Mouse (Mus musculus) forebrain, embryonic 16.5 days (tissue): ENCODE measurements at regions not wholly inside any gene's neighbourhood (a gene's known extent, or its start where the extent isn't known, plus 50 kb on each side); places are given as distances from the start of the nearest gene placed in this dataset.

Experiments used
- ATAC-seq: fragments of 200-750 bp; cut with Nextera tagmentation; 2 replicates; pipeline ENCODE4 v1.8.0; 2017; ENCODE audit warnings: mild to moderate bottlenecking, moderate library complexity
- H3K27ac ChIP-seq: fragments of 300-500 bp; sonication (generic); 2 replicates; pipeline ENCODE4 v1.5.1; 2014; ENCODE audit warnings: low read length, control low read depth
- H3K27me3 ChIP-seq: fragments of 300-500 bp; sonication (generic); replicated peaks from 2 replicates; pipeline ENCODE4 v1.6.1; 2014; ENCODE audit warnings: low read length; ENCODE audit not compliant: control insufficient read depth, insufficient read depth
- H3K36me3 ChIP-seq: fragments of 300-500 bp; sonication (generic); 2 replicates; pipeline ENCODE4 v1.6.1; 2014; ENCODE audit not compliant: control insufficient read depth, insufficient read depth
- H3K4me1 ChIP-seq: fragments of 300-500 bp; sonication (generic); replicated peaks from 2 replicates; pipeline ENCODE4 v1.6.1; 2014; ENCODE audit warnings: low read length; ENCODE audit not compliant: control insufficient read depth, insufficient read depth
- H3K4me2 ChIP-seq: fragments of 300-500 bp; sonication (generic); 2 replicates; pipeline ENCODE4 v1.6.1; 2014; ENCODE audit warnings: mild to moderate bottlenecking, low read length, control low read depth
- H3K4me3 ChIP-seq: fragments of 300-500 bp; sonication (generic); replicated peaks from 2 replicates; pipeline ENCODE4 v1.5.1; 2014; ENCODE audit warnings: mild to moderate bottlenecking, low read length, control low read depth
- H3K9ac ChIP-seq: fragments of 300-500 bp; sonication (generic); replicated peaks from 2 replicates; pipeline ENCODE4 v1.6.1; 2014; ENCODE audit warnings: low read depth, low read length, control low read depth
- H3K9me3 ChIP-seq: fragments of 300-500 bp; sonication (generic); 2 replicates; pipeline ENCODE4 v1.6.1; 2016; ENCODE audit warnings: low read length; ENCODE audit not compliant: control insufficient read depth
- WGBS: fragments of 180-500 bp; shearing (Covaris S2); extraction: QIAGEN DNeasy Blood & Tissue Kit; methylation state at CpG from one replicate; pipeline ENCODE4 v1.1.7; 2014; 5-methylcytosine and 5-hydroxymethylcytosine counted together

- no peak for ATAC-seq
- H3K27ac ChIP-seq, result no peak overlapping the region
- no peaks in the 10 kb centered on the region for H3K9me3 ChIP-seq
- WGBS, result 7% methylated on average over 10 of the region's 10 CpGs
- H3K9ac ChIP-seq, result peak overlapping the region; percentile 45; the same call in 1 of the 2 replicates
- peak overlapping the region; percentile 29 for H3K4me3 ChIP-seq
- 0 out of 2 replicates have a peak, but pooled peaks cover 3% of the 10 kb centered on the region for H3K4me1 ChIP-seq
- no peaks in the 10 kb centered on the region for H3K36me3 ChIP-seq
- peak overlapping the region; percentile 56 for H3K4me2 ChIP-seq
- no peaks in the 10 kb centered on the region for H3K27me3 ChIP-seq
These were observed 999.5 kb downstream of the Adgrl2 start for GRCm38 (mm10) chr3:147990831-147991230.

GRCm38 (mm10) chr3:147982831-147983230 lies 1007.5 kb downstream of the Adgrl2 start:
- Histone ChIP-seq H3K4me2 (no peak overlapping the region), H3K4me1 (no peaks in the 10 kb centered on the region), H3K27me3 (no peaks in the 10 kb centered on the region), H3K27ac (no peak overlapping the region), H3K9ac (no peak overlapping the region), H3K36me3 (no peaks in the 10 kb centered on the region), H3K9me3 (no peaks in the 10 kb centered on the region), H3K4me3 (no peak overlapping the region)
- no peak for ATAC-seq
- WGBS, result 24% methylated on average over 5 of the region's 5 CpGs

- H3K4me3 ChIP-seq, result no peak overlapping the region
- no peak overlapping the region for H3K4me2 ChIP-seq
- no peaks in the 10 kb centered on the region for H3K36me3 ChIP-seq
- no peaks in the 10 kb centered on the region for H3K4me1 ChIP-seq
- H3K27me3 ChIP-seq, result no peaks in the 10 kb centered on the region
- no peaks in the 10 kb centered on the region for H3K9me3 ChIP-seq
- H3K27ac ChIP-seq, result no peak overlapping the region
- no peak for ATAC-seq
- 35% methylated on average over 4 of the region's 4 CpGs for WGBS
- no peak overlapping the region for H3K9ac ChIP-seq
These were observed 1008.7 kb downstream of the Adgrl2 start for GRCm38 (mm10) chr3:147981621-147982020.

- H3K9ac ChIP-seq, result no peak overlapping the region
- no peak for ATAC-seq
These were observed 1013.8 kb downstream of the Adgrl2 start for GRCm38 (mm10) chr3:147976579-147976978.

GRCm38 (mm10) chr3:147976069-147976468 lies 1014.3 kb downstream of the Adgrl2 start:
- peak; percentile 57; the same call in 1 of the 2 replicates for ATAC-seq
- no peak overlapping the region for H3K9ac ChIP-seq
- no peaks in the 10 kb centered on the region for H3K9me3 ChIP-seq
- no peaks in the 10 kb centered on the region for H3K36me3 ChIP-seq
- WGBS, result 81% methylated on average over 6 of the region's 6 CpGs
- H3K27me3 ChIP-seq, result no peaks in the 10 kb centered on the region
- H3K4me2 ChIP-seq, result no peak overlapping the region
- peaks cover 3% of the 10 kb centered on the region for H3K4me1 ChIP-seq
- H3K27ac ChIP-seq, result no peak overlapping the region; the same call in 1 of the 2 replicates
- no peak overlapping the region for H3K4me3 ChIP-seq

More at GRCm38 (mm10) chr3:147976579-147976978, 1013.8 kb downstream of the Adgrl2 start:
- H3K27ac ChIP-seq, result no peak overlapping the region
- H3K27me3 ChIP-seq, result no peaks in the 10 kb centered on the region
- H3K9me3 ChIP-seq, result no peaks in the 10 kb centered on the region
- no peaks in the 10 kb centered on the region for H3K36me3 ChIP-seq
- peaks cover 3% of the 10 kb centered on the region for H3K4me1 ChIP-seq
- WGBS, result 68% methylated on average over 3 of the region's 3 CpGs
- H3K4me3 ChIP-seq, result no peak overlapping the region
- H3K4me2 ChIP-seq, result no peak overlapping the region

DNA sequence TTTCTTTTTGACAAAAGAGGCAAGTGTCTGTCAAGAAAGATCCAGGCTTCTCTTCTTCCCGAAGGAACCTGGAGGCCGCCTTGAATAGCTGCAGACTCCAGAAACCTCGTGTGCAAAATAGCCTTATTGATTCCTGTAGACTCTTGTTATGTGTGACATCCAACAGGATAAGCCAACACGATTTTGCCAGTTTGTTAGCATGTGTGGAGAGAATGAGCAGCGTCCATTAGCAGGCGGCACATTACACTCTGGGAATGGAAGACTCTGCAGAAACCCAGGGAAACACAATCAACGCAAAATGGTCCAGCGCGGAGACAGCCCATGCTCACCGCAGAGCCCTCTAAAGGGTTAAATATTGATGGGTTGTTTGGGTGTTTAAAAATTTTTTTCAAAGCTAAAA lies 1014.9 kb downstream of the Adgrl2 start:
- 68% methylated on average over 10 of the region's 10 CpGs for WGBS
- Histone ChIP-seq H3K9ac (no peak overlapping the region), H3K4me1 (peaks cover 3% of the 10 kb centered on the region), H3K36me3 (no peaks in the 10 kb centered on the region), H3K4me3 (no peak overlapping the region), H3K27ac (no peak overlapping the region), H3K27me3 (no peaks in the 10 kb centered on the region), H3K4me2 (no peak overlapping the region), H3K9me3 (no peaks in the 10 kb centered on the region)
- no peak for ATAC-seq

DNA sequence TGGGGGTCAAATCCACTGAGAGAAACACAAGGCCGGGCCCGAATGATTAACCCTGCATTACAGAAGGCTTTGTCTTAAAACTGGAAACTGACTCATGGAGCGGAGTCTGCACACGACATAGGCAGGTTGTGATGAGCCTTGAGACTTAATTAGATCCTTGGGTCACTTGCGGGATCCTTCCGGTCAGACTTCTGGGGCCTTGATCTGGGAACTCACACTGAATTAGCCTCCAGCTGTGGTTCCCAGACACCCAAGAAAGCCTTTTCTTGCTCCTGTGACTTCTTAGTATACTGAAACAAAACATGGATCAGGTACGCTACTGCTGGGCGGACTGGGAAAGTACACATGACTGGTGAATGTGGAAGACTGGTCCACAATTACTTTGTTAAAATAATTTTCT lies 1015.8 kb downstream of the Adgrl2 start:
- Histone ChIP-seq H3K4me1 (peaks cover 3% of the 10 kb centered on the region), H3K4me3 (no peak overlapping the region), H3K27me3 (no peaks in the 10 kb centered on the region), H3K27ac (no peak overlapping the region), H3K9ac (no peak overlapping the region), H3K4me2 (no peak overlapping the region), H3K9me3 (no peaks in the 10 kb centered on the region), H3K36me3 (no peaks in the 10 kb centered on the region)
- WGBS, result 41% methylated on average over 8 of the region's 8 CpGs
- ATAC-seq, result no peak

DNA sequence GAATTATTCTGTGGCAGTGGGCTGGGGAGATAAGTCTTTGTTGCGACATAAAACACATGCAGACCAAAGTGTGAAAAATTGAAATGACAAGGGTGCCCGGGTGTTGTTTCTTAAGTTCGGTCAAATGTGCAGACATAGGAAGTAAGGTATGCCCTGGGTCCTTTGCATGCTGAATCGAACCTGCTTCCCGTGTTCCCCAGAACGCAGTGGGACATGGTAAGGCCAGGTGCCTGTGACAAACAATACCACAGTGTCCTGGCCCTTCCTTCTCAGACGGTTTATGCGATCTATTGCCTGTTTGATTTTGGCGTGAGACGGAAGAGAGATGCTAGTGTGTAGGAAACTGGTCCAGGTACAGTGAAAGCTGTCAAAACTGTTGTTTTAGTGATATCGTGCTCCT lies 1022.1 kb downstream of the Adgrl2 start:
- Histone ChIP-seq H3K27ac (no peak overlapping the region), H3K4me2 (no peak overlapping the region), H3K9me3 (no peaks in the 10 kb centered on the region), H3K36me3 (no peaks in the 10 kb centered on the region), H3K27me3 (no peaks in the 10 kb centered on the region), H3K4me3 (no peak overlapping the region), H3K9ac (no peak overlapping the region), H3K4me1 (peaks cover 15% of the 10 kb centered on the region; the same call in 1 of the 2 replicates)
- no peak for ATAC-seq
- 81% methylated on average over 11 of the region's 11 CpGs for WGBS

- Histone ChIP-seq H3K27me3 (no peaks in the 10 kb centered on the region), H3K4me1 (peaks cover 15% of the 10 kb centered on the region; the same call in 1 of the 2 replicates), H3K9me3 (no peaks in the 10 kb centered on the region), H3K36me3 (no peaks in the 10 kb centered on the region), H3K27ac (no peak overlapping the region), H3K4me3 (no peak overlapping the region), H3K4me2 (no peak overlapping the region), H3K9ac (no peak overlapping the region)
- WGBS, result 48% methylated on average over 9 of the region's 9 CpGs
- ATAC-seq, result no peak
These were observed 1022.5 kb downstream of the Adgrl2 start for GRCm38 (mm10) chr3:147967866-147968265.

DNA sequence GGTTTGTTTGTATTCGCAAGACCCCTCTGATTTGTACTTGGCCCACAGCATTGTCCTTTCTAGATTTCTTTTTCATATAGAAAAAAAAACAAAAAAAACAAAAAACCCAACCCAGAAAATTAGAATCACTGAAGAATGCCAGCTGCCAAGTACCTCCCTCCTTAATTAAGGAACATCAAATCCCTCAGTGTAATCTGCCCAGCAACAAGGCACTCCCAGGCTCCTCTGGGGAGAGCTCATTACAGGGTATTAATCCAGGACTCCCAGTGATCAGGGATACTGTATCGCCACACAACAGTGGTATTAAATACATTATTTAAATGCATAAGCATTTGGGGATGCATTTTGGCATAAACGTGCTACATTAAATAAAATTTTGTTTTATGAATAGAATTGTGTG lies 1023.1 kb downstream of the Adgrl2 start:
- H3K9ac ChIP-seq, result no peak overlapping the region
- no peak for ATAC-seq
- no peak overlapping the region for H3K27ac ChIP-seq
- no peak overlapping the region for H3K4me2 ChIP-seq
- H3K4me1 ChIP-seq, result peaks cover 15% of the 10 kb centered on the region; the same call in 1 of the 2 replicates
- 43% methylated on average over 3 of the region's 3 CpGs for WGBS
- H3K9me3 ChIP-seq, result no peaks in the 10 kb centered on the region
- H3K36me3 ChIP-seq, result no peaks in the 10 kb centered on the region
- H3K27me3 ChIP-seq, result no peaks in the 10 kb centered on the region
- no peak overlapping the region for H3K4me3 ChIP-seq
